8 mouse cellular contexts compared by ENCODE assay signal in genomic region chr8:80314826-80315225, GRCm38 (mm10).
DNase-seq lines count a peak whose midpoint lies in the region; ATAC-seq lines count a peak whose summit lies in the region.
"Had no signal": no experiment of that assay in that cellular context is flagged by ENCODE, and none has a peak within 500 bp of the region (broad histone marks: within the 10 kb centered on the region; RNA-seq: fewer than 3 reads in every experiment).

No protein-coding gene starts in this region.

- peak overlapping the region; percentile 21 for H3K4me3 ChIP-seq in embryonic facial prominence, embryonic 14.5 days (ENCODE audit: low read depth, low read length)
- H3K4me3 ChIP-seq in intestine, embryonic 15.5 days (replicated peaks): no peak overlapping the region; the same call in 1 of the 2 replicates
- H3K4me3 ChIP-seq in liver, embryonic 15.5 days (replicated peaks): no peak overlapping the region
- peak overlapping the region; percentile 16 for H3K4me3 ChIP-seq in neural tube, embryonic 15.5 days (replicated peaks)

- H3K9me3 ChIP-seq in embryonic facial prominence, embryonic 14.5 days (ENCODE audit: control insufficient read depth, low read length): no peaks in the 10 kb centered on the region
- H3K9me3 ChIP-seq in intestine, embryonic 15.5 days: no peaks in the 10 kb centered on the region
- H3K9me3 ChIP-seq in liver, embryonic 15.5 days (replicated peaks): no peaks in the 10 kb centered on the region
- no peaks in the 10 kb centered on the region for H3K9me3 ChIP-seq in neural tube, embryonic 15.5 days (replicated peaks)
- H3K9me3 ChIP-seq: megakaryocyte, embryonic 14.5 days had no signal

- peak overlapping the region; percentile 25; the same call in 1 of the 2 replicates for H3K9ac ChIP-seq in embryonic facial prominence, embryonic 14.5 days (ENCODE audit: low read depth, low read length)
- no peak overlapping the region for H3K9ac ChIP-seq in intestine, embryonic 15.5 days
- H3K9ac ChIP-seq in liver, embryonic 15.5 days: no peak overlapping the region
- H3K9ac ChIP-seq in neural tube, embryonic 15.5 days (replicated peaks): peak overlapping the region; percentile 17

- peaks cover 4% of the 10 kb centered on the region; the same call in 1 of the 2 replicates for H3K27me3 ChIP-seq in embryonic facial prominence, embryonic 14.5 days (replicated peaks; ENCODE audit: control insufficient read depth, insufficient read depth, low read length)
- no peaks in the 10 kb centered on the region for H3K27me3 ChIP-seq in intestine, embryonic 15.5 days (replicated peaks)
- no peaks in the 10 kb centered on the region for H3K27me3 ChIP-seq in liver, embryonic 15.5 days
- no peaks in the 10 kb centered on the region for H3K27me3 ChIP-seq in neural tube, embryonic 15.5 days (replicated peaks)

- peak; percentile 53 for DNase-seq in left cerebral cortex, postnatal 4 days
- DNase-seq in left cerebral cortex, postnatal 36 days (ENCODE audit: low spot score in 2 of 2): no peak
- peak; percentile 89 for DNase-seq in embryonic facial prominence, embryonic 14.5 days (ENCODE audit: low spot score)
- DNase-seq in thymus, postnatal 36 days: no peak

- intact Hi-C loops in left cerebral cortex, postnatal 4 days (cut with DNase I): no loop called here
- intact Hi-C loops in left cerebral cortex, postnatal 36 days (cut with DNase I): no loop called here

- H3K27ac ChIP-seq in embryonic facial prominence, embryonic 14.5 days (replicated peaks; ENCODE audit: low read depth, low read length): no peak overlapping the region; the same call in 1 of the 2 replicates
- 0 out of 2 replicates have a peak overlapping the region, but pooled peaks have one; percentile 13 for H3K27ac ChIP-seq in intestine, embryonic 15.5 days
- no peak overlapping the region for H3K27ac ChIP-seq in liver, embryonic 15.5 days (replicated peaks)
- peak overlapping the region; percentile 70; the same call in 1 of the 2 replicates for H3K27ac ChIP-seq in neural tube, embryonic 15.5 days (replicated peaks)

- H3K4me2 ChIP-seq in embryonic facial prominence, embryonic 14.5 days (ENCODE audit: low read depth, low read length): peak overlapping the region; percentile 52
- peak overlapping the region; percentile 49 for H3K4me2 ChIP-seq in intestine, embryonic 15.5 days (replicated peaks)
- peak overlapping the region; percentile 38 for H3K4me2 ChIP-seq in liver, embryonic 15.5 days
- H3K4me2 ChIP-seq in neural tube, embryonic 15.5 days: peak overlapping the region; percentile 57

- no peaks in the 10 kb centered on the region for H3K36me3 ChIP-seq in embryonic facial prominence, embryonic 14.5 days (ENCODE audit: control insufficient read depth, insufficient read depth, low read length)
- H3K36me3 ChIP-seq in intestine, embryonic 15.5 days: no peaks in the 10 kb centered on the region
- no peaks in the 10 kb centered on the region for H3K36me3 ChIP-seq in liver, embryonic 15.5 days (replicated peaks)
- no peaks in the 10 kb centered on the region for H3K36me3 ChIP-seq in neural tube, embryonic 15.5 days

- WGBS in embryonic facial prominence, embryonic 14.5 days: 5% methylated on average over 7 of the region's 7 CpGs
- 15% methylated on average over 7 of the region's 7 CpGs for WGBS in intestine, embryonic 15.5 days
- WGBS in liver, embryonic 15.5 days (ENCODE audit: insufficient replicate concordance): 14% methylated on average over 7 of the region's 7 CpGs
- 2% methylated on average over 7 of the region's 7 CpGs for WGBS in neural tube, embryonic 15.5 days

- peak; percentile 84 for ATAC-seq in embryonic facial prominence, embryonic 14.5 days (ENCODE audit: low read depth)
- peak; percentile 83 for ATAC-seq in intestine, embryonic 15.5 days
- ATAC-seq in liver, embryonic 15.5 days (ENCODE audit: insufficient read depth): no peak; the same call in 1 of the 2 replicates
- ATAC-seq in neural tube, embryonic 15.5 days (ENCODE audit: low FRiP score): peak; percentile 67

- peaks cover 22% of the 10 kb centered on the region for H3K4me1 ChIP-seq in embryonic facial prominence, embryonic 14.5 days (ENCODE audit: control insufficient read depth, insufficient read depth, low read length)
- peaks cover 8% of the 10 kb centered on the region; the same call in 1 of the 2 replicates for H3K4me1 ChIP-seq in intestine, embryonic 15.5 days (replicated peaks)
- H3K4me1 ChIP-seq in liver, embryonic 15.5 days (replicated peaks): peaks cover 31% of the 10 kb centered on the region
- H3K4me1 ChIP-seq in neural tube, embryonic 15.5 days: peaks cover 37% of the 10 kb centered on the region

Comparison
In these comparisons a context has a peak if more than half of its experiments do, and no peak if none do; other contexts are left out.
1. DNase-seq: peak in left cerebral cortex, postnatal 4 days (single experiment) and embryonic facial prominence, embryonic 14.5 days (single experiment); none in left cerebral cortex, postnatal 36 days (0 of 2) and thymus, postnatal 36 days (0 of 2).
2. H3K27ac ChIP-seq: peak in intestine, embryonic 15.5 days (single experiment) and neural tube, embryonic 15.5 days (single experiment); none in embryonic facial prominence, embryonic 14.5 days (single experiment) and liver, embryonic 15.5 days (single experiment).
3. H3K4me3 ChIP-seq: peak in embryonic facial prominence, embryonic 14.5 days (single experiment) and neural tube, embryonic 15.5 days (single experiment); none in intestine, embryonic 15.5 days (single experiment) and liver, embryonic 15.5 days (single experiment).
4. H3K9ac ChIP-seq: peak in embryonic facial prominence, embryonic 14.5 days (single experiment) and neural tube, embryonic 15.5 days (single experiment); none in intestine, embryonic 15.5 days (single experiment) and liver, embryonic 15.5 days (single experiment).
5. Peak in every context shown above with its lines, with median percentiles within 50 percentile points of each other: H3K4me2 ChIP-seq.